Mouse (Mus musculus) mature B cell (primary cell): ENCODE measurements at regions not wholly inside any gene's neighbourhood (a gene's known extent, or its start where the extent isn't known, plus 50 kb on each side); places are given as distances from the start of the nearest gene placed in this dataset.

ENCODE experiments used
- in situ Hi-C: fragments of 300-500 bp; cut with MboI; formaldehyde crosslinking; loops from 2 replicates; pipeline ENCODE4 v1.14.3; 2019

DNA sequence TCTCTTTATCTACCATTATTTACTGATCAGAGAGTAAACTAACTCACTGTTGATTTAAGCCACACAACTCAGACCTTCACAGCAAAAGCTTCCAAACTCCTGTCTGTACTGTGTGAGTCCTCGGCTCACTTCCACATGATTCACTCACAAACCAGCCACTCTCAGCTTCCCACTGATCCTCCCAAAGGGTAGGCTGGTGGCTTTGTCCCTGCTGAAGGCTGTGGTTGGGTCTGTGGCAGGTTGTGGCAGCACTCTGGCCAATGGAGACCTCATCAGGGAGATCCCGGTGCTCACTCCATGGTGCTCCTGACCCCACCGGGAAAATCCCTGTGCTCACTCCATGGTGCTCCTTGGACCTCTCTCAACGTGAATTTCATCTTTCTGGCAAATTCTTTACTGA is 170.1 kb downstream of the Gas1 start:
- in situ Hi-C loops: no loop called here

DNA sequence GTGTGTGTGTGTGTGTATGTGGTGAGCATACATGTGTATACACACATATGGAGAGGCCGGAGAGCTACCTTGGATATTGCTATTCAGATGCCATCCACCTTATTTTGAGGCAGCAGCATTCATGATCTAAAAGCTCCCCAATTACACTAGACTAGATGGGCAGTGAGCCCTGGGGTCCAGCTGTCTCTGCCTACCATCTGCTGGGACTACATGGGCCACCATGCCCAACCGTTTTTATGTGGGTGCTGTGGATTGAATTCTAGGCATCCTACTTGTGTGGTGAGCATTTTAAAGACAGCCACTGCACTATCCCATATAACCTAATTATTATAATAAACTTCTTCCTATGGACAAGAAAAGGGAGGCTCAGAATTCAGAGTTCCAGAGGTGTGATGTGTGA is 172.6 kb downstream of the Gas1 start:
- in situ Hi-C loops: no loop called here

DNA sequence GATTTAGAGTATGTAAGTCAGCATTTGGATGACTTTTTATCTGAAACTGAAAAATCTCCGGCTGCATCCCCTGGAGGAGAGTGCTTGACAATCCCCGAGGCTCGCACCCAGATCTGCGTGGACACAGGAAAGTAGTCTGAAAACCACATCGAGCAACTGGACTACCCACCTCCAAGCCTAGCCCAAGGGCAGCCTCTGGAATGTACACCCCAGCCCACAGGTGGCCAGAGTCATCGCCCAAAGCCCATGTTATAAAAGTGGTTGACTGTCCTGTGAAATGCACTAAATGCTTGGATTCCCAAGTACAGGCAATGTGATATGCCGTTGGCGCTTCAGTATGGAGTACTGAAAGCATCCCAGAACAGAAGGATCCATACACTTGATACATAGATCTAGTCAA is 175.1 kb downstream of the Gas1 start:
- in situ Hi-C loops: no loop called here

DNA sequence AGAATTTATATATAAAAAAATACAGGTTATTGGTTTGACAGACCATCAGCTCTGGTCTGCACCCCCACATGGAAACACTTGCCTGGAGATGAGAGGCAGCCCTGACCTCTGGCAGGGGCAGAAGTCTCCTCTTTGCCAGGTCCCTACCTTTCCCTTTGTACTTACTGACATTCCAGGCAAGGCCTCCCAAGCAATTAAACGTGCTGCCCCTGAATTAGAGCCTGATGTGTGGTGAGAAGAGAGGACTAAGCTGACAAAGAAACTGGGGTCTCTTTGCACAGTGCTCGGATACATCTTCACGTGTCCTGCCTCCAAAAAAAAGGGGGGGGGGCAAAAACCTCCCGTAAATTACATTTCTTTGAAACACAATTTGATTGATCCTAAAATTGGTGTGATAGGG is 175.5 kb downstream of the Gas1 start:
- in situ Hi-C loops: no loop called here

GRCm38 (mm10) chr13:60000618-60001347 is 176.4 kb downstream of the Gas1 start:
- in situ Hi-C loops: no loop called here

GRCm38 (mm10) chr13:59997431-59997830 is 174.5 kb upstream of the Tut7 start:
- in situ Hi-C loops: no loop called here

- in situ Hi-C loops: no loop called here
Observed at GRCm38 (mm10) chr13:59996146-59996814, 173.3 kb upstream of the Tut7 start.

GRCm38 (mm10) chr13:59992780-59993501 is 170.0 kb upstream of the Tut7 start:
- in situ Hi-C loops: no loop called here

GRCm38 (mm10) chr13:59992346-59992745 is 169.4 kb upstream of the Tut7 start:
- in situ Hi-C loops: no loop called here

- in situ Hi-C loops: no loop called here
Observed at GRCm38 (mm10) chr13:59990402-59991280, 167.7 kb upstream of the Tut7 start.

DNA sequence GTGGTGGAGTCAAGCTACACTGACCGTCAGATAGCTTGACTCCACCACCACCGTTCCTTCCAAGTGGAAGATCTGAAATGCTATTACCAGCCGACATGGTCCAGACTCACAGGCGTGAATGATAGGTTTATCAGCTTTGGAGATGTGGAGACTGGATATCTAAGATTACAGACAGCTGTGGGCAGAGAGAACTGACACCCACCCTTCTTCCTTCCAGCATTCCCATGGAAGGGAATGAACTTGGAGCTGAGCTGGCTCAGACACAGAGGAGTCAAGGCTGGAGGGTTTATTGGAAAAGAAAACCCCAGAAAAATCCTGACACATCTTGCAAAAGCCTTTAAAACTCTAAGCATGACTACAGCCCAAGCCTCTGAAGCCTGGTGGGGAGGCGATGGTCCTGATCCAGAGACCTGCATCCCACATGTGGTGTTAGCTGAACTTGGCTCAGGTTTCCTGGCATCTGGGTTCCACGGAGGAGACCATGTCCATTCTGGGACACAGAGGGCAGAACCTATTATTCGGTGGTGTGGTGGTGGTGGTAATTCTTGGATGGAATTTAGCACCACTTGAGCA is 165.5 kb upstream of the Tut7 start:
- in situ Hi-C loops: no loop called here

DNA sequence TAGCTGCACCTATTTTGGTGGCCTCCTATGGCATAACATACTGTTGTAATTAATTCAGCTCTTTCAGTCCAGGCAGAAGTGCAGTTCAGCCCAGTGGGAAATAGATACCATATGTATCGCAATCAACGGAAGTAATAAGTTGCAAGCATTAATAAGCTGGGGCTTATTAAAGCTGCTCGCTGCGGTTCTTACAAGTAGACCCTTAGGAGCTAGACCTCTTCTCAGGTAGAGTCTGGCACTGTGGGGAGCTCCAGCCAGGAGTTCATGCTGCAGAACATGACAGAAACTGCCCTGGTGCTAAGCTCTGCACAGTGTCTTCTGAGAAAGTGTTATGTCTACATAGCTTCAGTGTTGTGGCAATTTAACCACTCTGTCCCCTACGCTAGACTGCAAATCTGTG is 153.5 kb upstream of the Tut7 start:
- in situ Hi-C loops: no loop called here

- in situ Hi-C loops: no loop called here
Observed at GRCm38 (mm10) chr13:59972093-59972427, 149.1 kb upstream of the Tut7 start.

- in situ Hi-C loops: no loop called here
Observed at GRCm38 (mm10) chr13:59971231-59972092, 148.5 kb upstream of the Tut7 start.

DNA sequence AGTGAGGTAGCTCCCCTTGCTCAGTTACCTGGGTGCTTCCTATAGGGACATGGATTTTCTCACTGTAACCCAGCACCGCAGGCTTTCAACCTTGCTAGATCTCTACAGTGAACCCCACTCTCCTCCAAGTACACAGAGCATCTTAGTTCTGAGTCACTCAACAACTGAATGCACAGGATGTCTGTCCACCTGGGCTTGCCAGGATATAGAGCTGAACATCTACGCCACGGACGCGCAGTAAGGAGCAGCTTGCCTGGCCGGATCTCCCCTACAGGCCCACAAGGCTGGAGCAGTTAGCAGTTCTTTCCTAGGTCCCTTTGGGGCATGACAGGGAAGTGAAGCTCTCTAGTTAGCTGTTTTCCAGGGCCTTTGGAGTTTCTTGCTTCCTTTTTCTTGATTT is 147.5 kb upstream of the Tut7 start:
- in situ Hi-C loops: no loop called here

GRCm38 (mm10) chr13:59969484-59969883 is 146.5 kb upstream of the Tut7 start:
- in situ Hi-C loops: no loop called here

- in situ Hi-C loops: no loop called here
Observed at GRCm38 (mm10) chr13:59968584-59969240, 145.8 kb upstream of the Tut7 start.

- in situ Hi-C loops: no loop called here
Observed at GRCm38 (mm10) chr13:59966535-59967255, 143.7 kb upstream of the Tut7 start.

- in situ Hi-C loops: no loop called here
Observed at GRCm38 (mm10) chr13:59964981-59965380, 142.0 kb upstream of the Tut7 start.
